Mouse (Mus musculus) heart, embryonic 14.5 days (tissue): Measurements from ENCODE around the gene Hspb8. TPM values are rescaled to one million over a fixed set of nuclear protein-coding genes. Genes with fewer than 3 reads are reported as not detected.

Experiments
- ATAC-seq: fragments of 200-750 bp; cut with Nextera tagmentation; 2 replicates; pipeline ENCODE4 v1.8.0; 2017; ENCODE audit warnings: low read depth, moderate TSS enrichment; ENCODE audit not compliant: insufficient number of reproducible peaks, insufficient read depth, low FRiP score
- H3K27ac ChIP-seq, 2 experiments: fragments of 200-500 bp in 1 of 2; fragments of 300-500 bp in 1 of 2; sonication (generic) in 1 of 2; replicated peaks in 1 of 2; 2 replicates each; pipeline ENCODE4 v1.5.1; 2012 to 2014; ENCODE audit warnings: low read depth in 2 of 2, low read length in 2 of 2, control low read depth in 1 of 2, mild to moderate bottlenecking in 1 of 2, mixed read lengths in 1 of 2; ENCODE audit not compliant: control insufficient read depth in 1 of 2, insufficient read depth in 1 of 2
- H3K27me3 ChIP-seq: fragments of 300-500 bp; sonication (generic); 2 replicates; pipeline ENCODE4 v1.6.1; 2014; ENCODE audit warnings: mild to moderate bottlenecking, low read length, control low read depth; ENCODE audit not compliant: control insufficient read depth, insufficient read depth
- H3K36me3 ChIP-seq: fragments of 300-500 bp; sonication (generic); 2 replicates; pipeline ENCODE4 v1.6.1; 2014; ENCODE audit warnings: mild to moderate bottlenecking, control low read depth, low read length, mixed read lengths; ENCODE audit not compliant: control insufficient read depth, insufficient read depth
- H3K4me1 ChIP-seq, 2 experiments: fragments of 200-500 bp in 1 of 2; fragments of 300-500 bp in 1 of 2; sonication (generic) in 1 of 2; 2 replicates each; pipeline ENCODE4 v1.6.1; 2012 to 2014; ENCODE audit warnings: low read length in 2 of 2, control low read depth in 1 of 2, mixed read lengths in 1 of 2; ENCODE audit not compliant: control insufficient read depth in 2 of 2, insufficient read depth in 2 of 2
- H3K4me2 ChIP-seq: fragments of 300-500 bp; sonication (generic); 2 replicates; pipeline ENCODE4 v1.6.1; 2014; ENCODE audit warnings: mild to moderate bottlenecking, low read length
- H3K4me3 ChIP-seq, 2 experiments: fragments of 200-500 bp in 1 of 2; fragments of 300-500 bp in 1 of 2; sonication (generic) in 1 of 2; 2 replicates each; pipeline ENCODE4 v1.5.1; 2012 to 2014; ENCODE audit warnings: low read length in 2 of 2, mild to moderate bottlenecking in 2 of 2, control low read depth in 1 of 2, low read depth in 1 of 2, moderate library complexity in 1 of 2; ENCODE audit not compliant: control insufficient read depth in 1 of 2, insufficient read depth in 1 of 2
- H3K9ac ChIP-seq: fragments of 300-500 bp; sonication (generic); 2 replicates; pipeline ENCODE4 v1.6.1; 2014; ENCODE audit warnings: mild to moderate bottlenecking, low read length
- H3K9me3 ChIP-seq: fragments of 300-500 bp; sonication (generic); 2 replicates; pipeline ENCODE4 v1.6.1; 2016; ENCODE audit warnings: low read length, control low read depth; ENCODE audit not compliant: control insufficient read depth
- WGBS: fragments of 180-500 bp; shearing (Covaris S2); extraction: QIAGEN DNeasy Blood & Tissue Kit; methylation state at CpG from one replicate; pipeline ENCODE4 v1.1.7; 2014; 5-methylcytosine and 5-hydroxymethylcytosine counted together
- polyA plus RNA-seq: library from polyadenylated mRNA; unstranded; fragments of >200 nt; fragmentation: Nextera tagmentation; extraction: Ambion mirVana; gene quantifications from 2 replicates; pipeline ENCODE4 v1.2.1, GENCODE M21; 2014

The Hspb8 gene
- polyA plus RNA-seq = 30.4 and 31.7 TPM in 2 replicates

DNA sequence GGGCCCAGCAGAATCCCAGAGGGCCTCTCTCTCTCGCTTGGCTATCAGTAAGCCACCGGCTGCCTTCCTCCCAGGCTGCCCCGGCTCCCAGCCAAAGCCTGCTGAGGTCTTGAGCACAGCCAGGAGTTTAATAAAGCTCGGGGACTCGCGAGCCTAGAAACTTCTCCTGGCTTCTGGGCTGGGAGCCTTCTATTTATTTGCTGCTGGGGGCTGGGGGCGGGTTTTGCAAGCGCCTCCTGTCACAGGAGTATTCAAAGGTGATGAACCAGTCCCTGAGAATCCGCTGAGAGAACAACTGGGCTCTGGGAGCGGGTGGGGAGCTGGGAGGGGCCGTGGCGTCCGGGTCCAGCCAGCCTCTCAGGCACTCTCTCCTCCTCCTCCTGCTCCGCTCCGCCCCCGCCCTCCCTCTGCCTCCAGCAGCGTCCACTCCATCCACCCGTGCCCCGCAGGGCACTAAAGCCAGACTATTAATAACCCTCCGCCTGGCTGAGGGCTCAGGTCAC is at the start of gene Hspb8:
Gene Hspb8, minus strand, starts transcription at position 166 of the 503 bp plus-strand sequence.
- Histone ChIP-seq H3K9ac (peak within 1 kb of the TSS; percentile 81), H3K4me1 (peaks cover 18 to 37% of the 10 kb centered on the region in 2 experiments), H3K27ac (peak within 1 kb of the TSS; percentile 88 to 89), H3K9me3 (no peaks in the 10 kb centered on the region), H3K4me3 (peak within 1 kb of the TSS; percentile 50 to 56), H3K4me2 (peak within 1 kb of the TSS; percentile 75), H3K27me3 (no peaks in the 10 kb centered on the region), H3K36me3 (no peaks in the 10 kb centered on the region)
- WGBS = under 1% methylated on average over 17 of the region's 20 CpGs
- ATAC-seq = peak; percentile 83

DNA sequence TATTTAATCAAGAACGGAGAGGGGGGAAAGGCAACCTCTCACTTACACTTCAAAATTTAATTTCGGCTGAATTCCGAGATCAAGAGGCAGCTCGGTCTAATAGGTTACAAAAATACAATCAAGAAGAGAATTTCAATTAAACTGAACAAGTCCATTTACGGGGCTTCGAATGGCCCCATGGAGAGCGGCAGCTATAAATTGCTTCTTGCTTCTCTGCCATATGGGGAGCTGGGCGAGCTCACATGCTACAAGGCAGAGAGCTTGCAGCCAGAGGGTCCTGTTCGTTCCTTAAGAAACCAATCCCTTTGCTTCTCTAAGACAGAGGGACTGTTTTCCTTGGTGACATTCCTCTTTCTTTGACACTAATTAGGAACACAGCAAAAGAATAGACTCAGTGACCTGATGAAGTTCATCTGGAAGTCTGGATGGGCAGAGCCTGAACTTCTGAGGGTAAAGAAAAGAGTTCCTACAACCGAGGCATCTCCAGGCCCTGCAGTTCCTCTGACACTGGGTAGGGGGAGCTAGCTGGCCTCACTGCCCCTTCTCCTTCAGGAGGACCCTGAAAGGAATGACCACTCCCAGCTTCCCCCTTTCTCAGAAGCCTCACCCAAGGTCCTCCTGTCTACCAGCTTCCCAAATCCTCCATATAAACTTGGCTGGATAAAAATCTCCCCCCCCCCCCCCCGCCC is 38.8 kb upstream of the Hspb8 start:
- Histone ChIP-seq H3K27ac (no peak overlapping the region), H3K4me2 (no peak overlapping the region), H3K9me3 (peaks cover 11% of the 10 kb centered on the region), H3K27me3 (no peaks in the 10 kb centered on the region), H3K36me3 (no peaks in the 10 kb centered on the region), H3K4me1 (peaks cover 0 to under 1% of the 10 kb centered on the region in 2 experiments; a peak in 1 of 4 replicates), H3K4me3 (no peak overlapping the region), H3K9ac (no peak overlapping the region)
- ATAC-seq = no peak
- 59% methylated on average over 11 of the region's 11 CpGs for WGBS

DNA sequence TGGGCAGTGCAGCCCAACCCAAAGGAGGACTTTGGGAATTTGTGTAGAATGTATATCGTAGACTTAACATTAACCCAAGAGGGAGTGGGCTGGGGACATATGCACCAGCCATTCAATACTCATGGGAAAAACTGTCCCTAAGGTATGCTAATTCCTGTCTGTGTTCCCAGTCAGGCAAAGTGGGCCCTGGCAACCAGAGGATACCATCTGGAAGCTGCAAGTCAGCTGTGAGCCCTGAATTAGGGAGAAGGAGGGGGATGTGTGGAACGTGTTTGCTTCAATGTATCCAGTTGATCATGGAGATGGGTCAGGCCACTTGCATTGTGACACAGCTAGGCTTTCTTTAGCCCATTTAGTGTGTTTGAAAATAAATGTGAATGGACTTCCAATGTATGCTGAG is 37.3 kb upstream of the Hspb8 start:
- no peaks in the 10 kb centered on the region for H3K36me3 ChIP-seq
- no peak overlapping the region for H3K27ac ChIP-seq
- H3K27me3 ChIP-seq = no peaks in the 10 kb centered on the region
- WGBS = 83% methylated on average over 2 of the region's 2 CpGs
- peaks cover 3% of the 10 kb centered on the region for H3K9me3 ChIP-seq
- H3K4me2 ChIP-seq = no peak overlapping the region
- H3K4me3 ChIP-seq = no peak overlapping the region
- ATAC-seq = no peak
- no peak overlapping the region for H3K9ac ChIP-seq
- H3K4me1 ChIP-seq = peaks cover 0 to 2% of the 10 kb centered on the region in 2 experiments; a peak in 1 of 4 replicates

DNA sequence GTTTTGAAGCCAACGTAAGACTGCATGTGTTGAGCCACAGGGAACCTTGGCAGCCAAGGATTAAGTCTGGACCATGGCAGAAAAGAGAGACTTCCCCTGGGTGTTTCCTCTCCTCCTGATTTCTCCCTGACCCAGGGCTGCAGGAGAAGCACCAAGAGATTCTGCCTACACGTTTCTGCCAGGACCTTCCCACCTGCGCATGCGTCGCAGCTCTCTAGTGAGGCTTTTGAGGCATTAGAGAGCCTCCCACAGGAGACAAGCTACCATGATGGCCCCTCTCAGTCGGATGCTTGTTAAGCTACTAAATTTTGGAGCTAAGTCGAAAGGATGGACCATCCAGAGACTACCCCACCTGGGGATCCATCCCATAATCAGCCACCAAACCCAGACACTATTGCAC is 35.1 kb upstream of the Hspb8 start:
- Histone ChIP-seq H3K27me3 (no peaks in the 10 kb centered on the region), H3K9me3 (no peaks in the 10 kb centered on the region), H3K36me3 (no peaks in the 10 kb centered on the region), H3K4me1 (peaks cover 2 to 4% of the 10 kb centered on the region in 2 experiments; a peak in 1 of 4 replicates), H3K9ac (no peak overlapping the region), H3K4me3 (no peak overlapping the region), H3K4me2 (no peak overlapping the region), H3K27ac (no peak overlapping the region)
- 79% methylated on average over 7 of the region's 7 CpGs for WGBS
- no peak for ATAC-seq

DNA sequence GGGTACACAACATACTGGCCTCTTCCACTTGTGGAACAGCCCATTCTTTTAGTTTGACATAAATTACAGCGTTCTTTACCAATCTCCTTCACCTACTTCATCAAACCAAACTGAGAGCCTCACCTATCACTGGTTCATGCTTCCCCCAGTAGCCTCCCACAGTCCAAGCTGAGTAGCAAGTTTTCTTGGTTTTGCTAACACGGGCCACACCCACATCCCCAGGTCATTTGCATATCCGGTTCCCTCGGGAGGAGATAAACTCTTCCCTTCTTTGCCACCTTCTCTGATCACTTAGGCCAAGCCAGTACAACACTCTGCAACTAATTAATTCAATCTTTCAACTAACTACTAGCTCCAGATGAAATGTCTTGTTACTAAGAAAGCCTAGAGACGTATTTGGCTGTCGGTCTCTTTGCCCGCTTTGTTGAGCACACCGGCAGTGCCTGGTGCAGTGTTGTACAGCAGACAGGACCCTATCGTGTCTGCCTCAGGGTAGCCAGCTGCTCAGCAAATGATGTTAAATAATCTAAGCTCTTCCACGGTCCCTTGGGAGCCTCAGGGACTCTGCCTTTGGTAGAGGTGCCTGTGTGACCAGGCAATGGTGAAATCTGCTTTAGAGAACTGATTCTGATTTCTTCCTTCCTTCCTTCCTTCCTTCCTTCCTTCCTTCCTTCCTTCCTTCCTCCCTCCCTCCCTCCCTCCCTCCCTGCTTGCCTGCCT is 34.3 kb upstream of the Hspb8 start:
- no peaks in the 10 kb centered on the region for H3K36me3 ChIP-seq
- 26% methylated on average over 10 of the region's 10 CpGs for WGBS
- H3K9ac ChIP-seq = no peak overlapping the region
- H3K4me3 ChIP-seq = peak overlapping the region; percentile 0 to 26; a peak in 2 of 4 replicates
- H3K9me3 ChIP-seq = no peaks in the 10 kb centered on the region
- H3K4me2 ChIP-seq = 0 out of 2 replicates have a peak overlapping the region, but pooled peaks have one; percentile 19
- H3K27me3 ChIP-seq = no peaks in the 10 kb centered on the region
- no peak overlapping the region for H3K27ac ChIP-seq
- no peak for ATAC-seq
- peaks cover 2 to 4% of the 10 kb centered on the region in 2 experiments; a peak in 1 of 4 replicates for H3K4me1 ChIP-seq

GRCm38 (mm10) chr5:116453401-116453851 is 30.8 kb upstream of the Hspb8 start:
- 1% methylated on average over 27 of the region's 27 CpGs for WGBS
- H3K27ac ChIP-seq = 0 out of 4 replicates have a peak overlapping the region, but pooled peaks have one; percentile 14 to 41
- 0 out of 2 replicates have a peak, but pooled peaks have one; percentile 15 for ATAC-seq

GRCm38 (mm10) chr5:116450901-116451300 is 28.2 kb upstream of the Hspb8 start:
- H3K9ac ChIP-seq = no peak overlapping the region
- peaks cover 28 to 40% of the 10 kb centered on the region in 2 experiments for H3K4me1 ChIP-seq
- H3K27me3 ChIP-seq = no peaks in the 10 kb centered on the region
- no peak for ATAC-seq
- 17% methylated on average over 8 of the region's 8 CpGs for WGBS
- peak overlapping the region; percentile 36 to 48; a peak in 3 of 4 replicates for H3K27ac ChIP-seq
- H3K4me3 ChIP-seq = no peak overlapping the region
- no peaks in the 10 kb centered on the region for H3K9me3 ChIP-seq
- H3K4me2 ChIP-seq = no peak overlapping the region
- H3K36me3 ChIP-seq = no peaks in the 10 kb centered on the region

More at GRCm38 (mm10) chr5:116453401-116453851, 30.8 kb upstream of the Hspb8 start:
- peak overlapping the region; percentile 75 for H3K4me2 ChIP-seq
- H3K27me3 ChIP-seq = no peaks in the 10 kb centered on the region
- H3K9me3 ChIP-seq = no peaks in the 10 kb centered on the region
- H3K9ac ChIP-seq = peak overlapping the region; percentile 73
- peak overlapping the region; percentile 44 to 66 for H3K4me3 ChIP-seq
- no peaks in the 10 kb centered on the region for H3K36me3 ChIP-seq
- peaks cover 18 to 20% of the 10 kb centered on the region in 2 experiments for H3K4me1 ChIP-seq
